ENCODE assay signal across 10 mouse cellular contexts in genomic region chr19:57491030-57491429, GRCm38 (mm10). TPM values are rescaled to one million over a fixed set of nuclear protein-coding genes. Genes with fewer than 3 reads are reported as not detected.
A peak's percentile ranks its signal among the peaks of the same experiment; 100 is the strongest.
DNase-seq lines count a peak whose midpoint lies in the region; ATAC-seq and TF ChIP-seq lines count a peak whose summit lies in the region.
"Had no signal": no experiment of that assay in that cellular context is flagged by ENCODE, and none has a peak within 500 bp of the region (broad histone marks: within the 10 kb centered on the region; RNA-seq: fewer than 3 reads in every experiment).

No protein-coding gene starts in this region.

- peaks cover 4% of the 10 kb centered on the region; the same call in 1 of the 2 replicates for H3K36me3 ChIP-seq in midbrain, embryonic 10.5 days
- no peaks in the 10 kb centered on the region; the same call in 1 of the 2 replicates for H3K36me3 ChIP-seq in midbrain, postnatal 0 days (ENCODE audit: insufficient read depth, low read length)
- H3K36me3 ChIP-seq in limb, embryonic 13.5 days = no peaks in the 10 kb centered on the region; the same call in 1 of the 2 replicates
- H3K36me3 ChIP-seq in stomach, embryonic 16.5 days (ENCODE audit: control insufficient read depth, insufficient read depth, low read length) = no peaks in the 10 kb centered on the region

- ATAC-seq in midbrain, postnatal 0 days (ENCODE audit: low FRiP score) = no peak
- peak; percentile 80 for ATAC-seq in limb, embryonic 13.5 days (ENCODE audit: low FRiP score, low read depth)
- peak; percentile 62; the same call in 1 of the 2 replicates for ATAC-seq in stomach, embryonic 16.5 days (ENCODE audit: insufficient read depth, low FRiP score)

- 49% methylated on average over 8 of the region's 8 CpGs for WGBS in cerebellum, adult 2 months
- WGBS in midbrain, embryonic 10.5 days = 59% methylated on average over 8 of the region's 8 CpGs
- 26% methylated on average over 8 of the region's 8 CpGs for WGBS in midbrain, postnatal 0 days
- WGBS in limb, embryonic 13.5 days = 2% methylated on average over 8 of the region's 8 CpGs
- 27% methylated on average over 8 of the region's 8 CpGs for WGBS in stomach, embryonic 16.5 days

- H3K4me3 ChIP-seq in cerebellum, adult 2 months (replicated peaks; ENCODE audit: insufficient read depth, low read depth, low read length) = no peak overlapping the region
- H3K4me3 ChIP-seq in midbrain, embryonic 10.5 days = no peak overlapping the region
- H3K4me3 ChIP-seq in midbrain, postnatal 0 days (ENCODE audit: low read depth, low read length) = no peak overlapping the region
- H3K4me3 ChIP-seq in limb, embryonic 13.5 days = no peak overlapping the region
- no peak overlapping the region for H3K4me3 ChIP-seq in stomach, embryonic 16.5 days (replicated peaks; ENCODE audit: low read length)
- H3K4me3 ChIP-seq: erythroblast, embryonic 14.5 days; heart, embryonic 15.5 days had no signal

- H3K4me2 ChIP-seq in midbrain, postnatal 0 days (ENCODE audit: low read depth, low read length, poor library complexity, severe bottlenecking) = no peak overlapping the region
- H3K4me2 ChIP-seq in limb, embryonic 13.5 days (replicated peaks) = peak overlapping the region; percentile 46
- H3K4me2 ChIP-seq in stomach, embryonic 16.5 days (ENCODE audit: low read depth, low read length) = no peak overlapping the region
- H3K4me2 ChIP-seq: heart, embryonic 15.5 days had no signal

- H3K27ac ChIP-seq in cerebellum, adult 2 months (ENCODE audit: insufficient read depth, low read length) = no peak overlapping the region
- no peak overlapping the region for H3K27ac ChIP-seq in midbrain, embryonic 10.5 days (replicated peaks)
- no peak overlapping the region for H3K27ac ChIP-seq in midbrain, postnatal 0 days (ENCODE audit: low read depth, low read length)
- H3K27ac ChIP-seq in limb, embryonic 13.5 days = peak overlapping the region; percentile 65
- no peak overlapping the region for H3K27ac ChIP-seq in stomach, embryonic 16.5 days (ENCODE audit: low read length)
- H3K27ac ChIP-seq: heart, embryonic 15.5 days had no signal

- no peaks in the 10 kb centered on the region for H3K9me3 ChIP-seq in midbrain, embryonic 10.5 days (replicated peaks)
- no peaks in the 10 kb centered on the region for H3K9me3 ChIP-seq in midbrain, postnatal 0 days (ENCODE audit: low read length)
- H3K9me3 ChIP-seq in limb, embryonic 13.5 days = no peaks in the 10 kb centered on the region
- H3K9me3 ChIP-seq in stomach, embryonic 16.5 days (replicated peaks; ENCODE audit: control insufficient read depth, low read length) = no peaks in the 10 kb centered on the region
- H3K9me3 ChIP-seq: heart, embryonic 15.5 days had no signal

- TF ChIP-seq POLR2A in cerebellum, adult 2 months (IDR thresholded peaks at IDR 0.05; ENCODE audit: borderline replicate concordance, insufficient read depth, low read length) = no peak

- no peak for TF ChIP-seq CTCF in cerebellum, adult 2 months (IDR thresholded peaks at IDR 0.05; ENCODE audit: borderline replicate concordance, insufficient read depth, low read depth, low read length)
- TF ChIP-seq CTCF in midbrain, postnatal 0 days (IDR thresholded peaks at IDR 0.05) = no peak

- H3K27me3 ChIP-seq in cerebellum, adult 2 months (ENCODE audit: control insufficient read depth, insufficient read depth, low read length) = no peaks in the 10 kb centered on the region
- no peaks in the 10 kb centered on the region for H3K27me3 ChIP-seq in midbrain, embryonic 10.5 days (ENCODE audit: low read depth, poor library complexity, severe bottlenecking)
- H3K27me3 ChIP-seq in midbrain, postnatal 0 days (ENCODE audit: insufficient read depth, low read length) = no peaks in the 10 kb centered on the region
- H3K27me3 ChIP-seq in limb, embryonic 13.5 days = no peaks in the 10 kb centered on the region
- H3K27me3 ChIP-seq in stomach, embryonic 16.5 days (ENCODE audit: control insufficient read depth, insufficient read depth, low read length) = no peaks in the 10 kb centered on the region
- H3K27me3 ChIP-seq: heart, embryonic 15.5 days had no signal

- no peaks in the 10 kb centered on the region for H3K4me1 ChIP-seq in cerebellum, adult 2 months (ENCODE audit: control insufficient read depth, insufficient read depth, low read length)
- H3K4me1 ChIP-seq in midbrain, embryonic 10.5 days = 0 out of 2 replicates have a peak, but pooled peaks cover 3% of the 10 kb centered on the region
- H3K4me1 ChIP-seq in midbrain, postnatal 0 days (ENCODE audit: insufficient read depth, low read length) = peaks cover 2% of the 10 kb centered on the region; the same call in 1 of the 2 replicates
- peaks cover 41% of the 10 kb centered on the region for H3K4me1 ChIP-seq in limb, embryonic 13.5 days
- peaks cover 5% of the 10 kb centered on the region for H3K4me1 ChIP-seq in stomach, embryonic 16.5 days (ENCODE audit: control insufficient read depth, insufficient read depth, low read length)
- H3K4me1 ChIP-seq: heart, embryonic 15.5 days had no signal

- H3K9ac ChIP-seq in midbrain, postnatal 0 days (replicated peaks; ENCODE audit: low read length, poor library complexity, severe bottlenecking) = no peak overlapping the region
- no peak overlapping the region; the same call in 1 of the 2 replicates for H3K9ac ChIP-seq in limb, embryonic 13.5 days
- no peak overlapping the region for H3K9ac ChIP-seq in stomach, embryonic 16.5 days (ENCODE audit: low read length)
- H3K9ac ChIP-seq: heart, embryonic 15.5 days had no signal

- DNase-seq in cerebellum, postnatal 10 days = peak; percentile 37 to 54
- no peak for DNase-seq in cerebellum, adult 2 months
- DNase-seq in midbrain, embryonic 10.5 days (ENCODE audit: low spot score) = peak; percentile 33
- DNase-seq in midbrain, postnatal 0 days (ENCODE audit: low spot score) = no peak
- DNase-seq in heart, adult 18-20 months = no peak
- no peak for DNase-seq in spleen, postnatal 36 days (ENCODE audit: low spot score in 2 of 2)

RNA-seq across cellular contexts. Expression of gene Trub1, which starts 38.3 kb away (rescaled TPM):
- 17.8 and 19.0 TPM in 2 replicates for polyA plus RNA-seq in cerebellum, adult 2 months (2012; rRNA removed)
- 22.5 and 22.7 TPM in 2 replicates for polyA plus RNA-seq in midbrain, embryonic 10.5 days (2016; fragmentation: Nextera tagmentation; extraction: Ambion mirVana)
- total RNA-seq in midbrain, postnatal 0 days (2014; rRNA removed) = 18.5 and 23.6 TPM in 2 replicates
- 18.2 and 18.3 TPM in 2 replicates for polyA plus RNA-seq in midbrain, postnatal 0 days (2015; fragmentation: Nextera tagmentation; extraction: Ambion mirVana)
- polyA plus RNA-seq in limb, embryonic 13.5 days (2015; fragmentation: Nextera tagmentation; extraction: Ambion mirVana) = 28.5 and 29.3 TPM in 2 replicates
- polyA plus RNA-seq in stomach, embryonic 16.5 days (2015; fragmentation: Nextera tagmentation; extraction: Ambion mirVana) = 24.7 and 25.8 TPM in 2 replicates
- total RNA-seq in heart, adult 18-20 months (2021) = 1 to 10 TPM; 3.9 to 5.9 TPM

Comparison
In these comparisons a context has a peak if more than half of its experiments do, and no peak if none do; other contexts are left out.
1. DNase-seq: peak in cerebellum, postnatal 10 days (2 of 2) and midbrain, embryonic 10.5 days (single experiment); none in cerebellum, adult 2 months (0 of 2), midbrain, postnatal 0 days (single experiment), heart, adult 18-20 months (0 of 2) and spleen, postnatal 36 days (0 of 2).